Mouse (Mus musculus) retina, postnatal 7 days (tissue): ENCODE data around the gene Peli1.

Experiments used
- DNase-seq: peaks from one replicate; pipeline ENCODE4 v3.0.0-alpha.2; 2012; ENCODE audit warnings: low read depth, low spot score

The Peli1 gene

GRCm38 (mm10) chr11:21092621-21093020 is 1.5 kb downstream of the Peli1 start:
- DNase-seq = no peak

- no peak for DNase-seq
Observed at GRCm38 (mm10) chr11:21093081-21093815, 2.2 kb downstream of the Peli1 start.

GRCm38 (mm10) chr11:21096590-21096989 is 5.5 kb downstream of the Peli1 start:
- no peak for DNase-seq

- no peak for DNase-seq
Observed at GRCm38 (mm10) chr11:21098457-21098856, 7.4 kb downstream of the Peli1 start.

- no peak for DNase-seq
Observed at GRCm38 (mm10) chr11:21100704-21101103, 9.6 kb downstream of the Peli1 start.

GRCm38 (mm10) chr11:21101286-21101685 is 10.2 kb downstream of the Peli1 start:
- DNase-seq = no peak

- no peak for DNase-seq
Observed at GRCm38 (mm10) chr11:21102273-21103005, 11.3 kb downstream of the Peli1 start.

DNA sequence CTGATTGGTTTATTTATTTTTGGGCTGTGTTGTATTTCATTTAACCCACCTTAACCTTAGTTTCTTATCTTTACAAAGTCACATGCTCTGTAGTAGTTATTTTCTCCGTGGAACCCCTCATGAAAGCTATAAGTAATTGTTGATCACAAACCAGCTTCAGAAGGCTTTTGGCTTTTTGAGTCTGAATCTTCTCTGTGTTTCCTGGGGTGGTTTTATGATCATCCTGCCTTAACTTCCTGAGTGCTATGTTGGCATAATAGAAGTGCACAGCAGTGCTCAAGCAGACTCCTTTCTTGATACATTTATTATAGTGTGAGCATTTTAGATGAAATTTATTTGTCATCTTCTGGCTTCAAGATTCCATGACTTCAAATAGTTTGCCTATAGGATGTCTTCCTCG is 12.1 kb downstream of the Peli1 start:
- no peak for DNase-seq

GRCm38 (mm10) chr11:21105393-21105792 is 14.3 kb downstream of the Peli1 start:
- no peak for DNase-seq

- no peak for DNase-seq
Observed at GRCm38 (mm10) chr11:21107120-21107519, 16.0 kb downstream of the Peli1 start.

DNA sequence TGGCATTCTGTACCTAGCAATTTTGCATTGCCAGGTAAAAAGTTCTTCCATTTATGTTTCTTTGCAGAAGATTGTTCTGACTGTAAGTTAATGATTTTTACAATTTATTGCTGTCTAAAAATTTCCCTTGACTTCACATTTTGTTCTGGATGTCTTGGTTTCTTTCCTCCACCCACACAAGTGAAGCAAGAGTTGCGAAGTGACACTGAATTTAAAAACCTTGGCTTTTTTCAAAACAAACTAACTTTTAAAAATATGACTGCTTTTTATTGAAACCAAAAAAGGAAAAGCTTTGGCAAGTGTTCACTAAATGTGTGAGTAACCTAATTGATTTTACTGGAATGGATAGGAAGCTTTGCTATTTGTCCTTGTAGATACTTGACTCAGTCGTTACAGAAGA is 18.2 kb downstream of the Peli1 start:
- DNase-seq = no peak

GRCm38 (mm10) chr11:21114516-21114915 is 23.4 kb downstream of the Peli1 start:
- DNase-seq = no peak

- no peak for DNase-seq
Observed at GRCm38 (mm10) chr11:21115804-21116203, 24.7 kb downstream of the Peli1 start.

DNA sequence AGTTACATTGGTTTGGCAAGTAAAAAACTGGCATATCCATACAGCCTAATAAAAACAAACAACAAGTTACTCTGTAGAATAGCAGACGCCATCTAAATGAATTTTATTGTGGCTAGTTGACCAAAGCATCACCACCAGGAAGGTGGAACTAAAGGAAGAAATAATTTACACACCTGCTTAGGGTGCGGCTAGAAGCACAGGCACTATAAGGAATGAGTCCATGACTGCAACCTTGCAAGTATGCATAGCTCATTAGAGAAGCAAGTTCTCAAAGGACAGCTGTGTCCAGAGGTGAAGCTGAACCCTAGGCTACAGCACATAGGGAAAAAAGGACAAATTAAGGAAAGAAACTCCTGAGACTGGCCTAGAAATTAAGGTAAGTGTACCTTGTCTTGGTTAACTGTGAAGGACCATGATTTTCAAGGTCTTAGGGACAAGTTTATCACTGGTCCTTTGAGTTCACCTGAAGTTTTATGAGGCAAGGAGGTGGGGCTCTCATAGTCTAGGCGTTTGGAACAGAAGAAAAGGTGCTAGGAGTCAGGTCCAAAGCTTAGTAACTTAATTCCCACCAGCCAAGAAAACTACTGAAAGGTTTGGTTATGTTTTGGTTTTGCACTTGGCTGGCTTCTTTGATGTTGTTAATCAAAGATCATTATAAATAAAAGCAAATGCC is 25.7 kb downstream of the Peli1 start:
- no peak for DNase-seq

- no peak for DNase-seq
Observed at GRCm38 (mm10) chr11:21121737-21122136, 30.6 kb downstream of the Peli1 start.

DNA sequence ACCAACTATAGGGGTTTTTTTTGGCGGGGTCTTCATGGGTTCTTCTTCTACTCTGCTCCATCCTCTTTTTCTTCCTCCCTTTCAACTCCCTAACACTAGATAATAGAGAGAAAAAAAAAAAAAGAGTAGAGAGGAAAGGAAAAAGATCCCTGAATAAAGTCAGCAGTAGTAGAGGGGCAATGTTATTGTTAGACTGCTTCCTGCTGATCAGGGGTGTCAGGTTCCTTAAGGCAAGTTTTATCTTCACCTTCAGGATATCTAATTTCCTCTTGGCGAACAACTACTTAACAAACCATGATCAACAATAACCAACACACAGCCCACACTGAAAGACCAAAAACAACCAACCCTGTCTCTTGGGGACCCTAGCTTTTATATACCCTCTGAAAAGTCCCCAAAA is 31.3 kb downstream of the Peli1 start:
- no peak for DNase-seq

- DNase-seq = no peak
Observed at GRCm38 (mm10) chr11:21131692-21132091, 40.6 kb downstream of the Peli1 start.

DNA sequence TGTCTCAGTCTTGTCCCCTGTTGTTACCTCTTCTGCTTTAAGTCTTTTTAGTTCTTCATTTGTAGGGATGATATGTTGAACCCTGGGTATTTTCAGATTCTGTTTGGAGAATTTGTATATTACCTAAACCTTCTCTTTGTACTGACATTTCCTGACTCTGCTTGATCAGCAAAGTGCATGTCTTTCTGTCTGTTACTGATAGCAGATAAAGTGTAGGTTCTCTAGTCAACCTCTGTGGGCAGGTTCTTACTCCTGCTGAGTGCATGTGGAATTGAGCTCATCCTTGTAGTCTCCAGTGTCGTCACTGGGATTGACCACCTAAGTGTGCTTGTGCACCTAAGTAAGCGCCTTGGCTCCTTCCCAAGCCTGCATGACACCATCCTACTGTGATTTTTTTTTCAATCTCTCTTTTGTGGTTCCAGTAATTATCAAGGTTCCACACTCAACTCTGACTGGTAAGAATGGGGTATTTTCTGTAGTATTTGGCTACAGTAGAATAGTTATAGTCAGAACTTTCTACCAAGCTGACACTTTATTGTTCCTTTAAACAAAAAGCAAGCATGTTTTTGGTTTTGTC is 43.9 kb downstream of the Peli1 start:
- no peak for DNase-seq

DNA sequence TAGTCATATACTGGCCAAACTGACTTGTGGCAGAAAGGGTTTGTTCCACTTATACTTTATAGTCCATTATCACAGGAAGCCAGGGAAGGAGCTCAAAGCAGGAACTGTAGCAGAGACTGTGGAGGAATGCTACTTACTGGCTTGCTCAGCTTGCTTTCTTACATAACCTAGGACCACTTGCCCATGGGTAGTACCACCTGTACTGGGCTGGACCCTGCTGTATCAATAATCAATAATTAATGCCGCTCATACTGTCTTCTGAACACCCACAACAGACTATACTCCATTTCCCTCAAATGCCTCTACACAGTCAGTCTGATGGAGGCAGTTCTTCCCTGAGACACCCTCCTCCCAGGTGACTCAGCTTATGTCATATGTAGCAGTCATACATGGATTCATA is 48.4 kb downstream of the Peli1 start:
- DNase-seq = no peak

- DNase-seq = no peak
Observed at GRCm38 (mm10) chr11:21141242-21141641, 50.2 kb downstream of the Peli1 start.

- DNase-seq = no peak
Observed at GRCm38 (mm10) chr11:21141755-21142154, 50.7 kb downstream of the Peli1 start.

DNA sequence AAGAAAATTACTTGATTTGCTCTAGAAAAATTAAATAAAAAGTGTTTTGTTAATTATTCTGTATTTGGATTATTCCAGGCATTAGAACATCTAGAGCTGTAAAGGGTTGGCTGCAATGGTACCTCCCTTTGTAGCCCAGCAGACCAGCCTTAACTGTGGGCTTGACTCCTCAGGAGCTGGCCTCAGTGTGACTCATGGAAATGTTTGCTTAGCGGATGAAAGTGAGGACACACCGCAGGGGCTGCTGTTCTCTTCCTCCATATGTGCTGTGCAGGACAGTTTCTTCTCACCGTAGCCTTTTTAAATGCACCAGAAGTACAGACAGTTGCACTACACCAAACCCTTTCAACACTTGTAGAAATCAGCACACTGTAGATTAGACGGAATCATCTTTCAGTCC is 58.4 kb downstream of the Peli1 start:
- no peak for DNase-seq
